Mouse (Mus musculus) adrenal gland, postnatal 0 days (tissue): ENCODE results near the gene Stum. TPM values are rescaled to one million over a fixed set of nuclear protein-coding genes. Genes with fewer than 3 reads are reported as not detected.

Experiments used
- polyA plus RNA-seq: library from polyadenylated mRNA; unstranded; fragments of >200 nt; fragmentation: Nextera tagmentation; extraction: Ambion mirVana; gene quantifications from 2 replicates; pipeline ENCODE4 v1.2.1, GENCODE M21; 2015

The Stum gene
- 0.11 and 0.27 TPM in 2 replicates for polyA plus RNA-seq

DNA sequence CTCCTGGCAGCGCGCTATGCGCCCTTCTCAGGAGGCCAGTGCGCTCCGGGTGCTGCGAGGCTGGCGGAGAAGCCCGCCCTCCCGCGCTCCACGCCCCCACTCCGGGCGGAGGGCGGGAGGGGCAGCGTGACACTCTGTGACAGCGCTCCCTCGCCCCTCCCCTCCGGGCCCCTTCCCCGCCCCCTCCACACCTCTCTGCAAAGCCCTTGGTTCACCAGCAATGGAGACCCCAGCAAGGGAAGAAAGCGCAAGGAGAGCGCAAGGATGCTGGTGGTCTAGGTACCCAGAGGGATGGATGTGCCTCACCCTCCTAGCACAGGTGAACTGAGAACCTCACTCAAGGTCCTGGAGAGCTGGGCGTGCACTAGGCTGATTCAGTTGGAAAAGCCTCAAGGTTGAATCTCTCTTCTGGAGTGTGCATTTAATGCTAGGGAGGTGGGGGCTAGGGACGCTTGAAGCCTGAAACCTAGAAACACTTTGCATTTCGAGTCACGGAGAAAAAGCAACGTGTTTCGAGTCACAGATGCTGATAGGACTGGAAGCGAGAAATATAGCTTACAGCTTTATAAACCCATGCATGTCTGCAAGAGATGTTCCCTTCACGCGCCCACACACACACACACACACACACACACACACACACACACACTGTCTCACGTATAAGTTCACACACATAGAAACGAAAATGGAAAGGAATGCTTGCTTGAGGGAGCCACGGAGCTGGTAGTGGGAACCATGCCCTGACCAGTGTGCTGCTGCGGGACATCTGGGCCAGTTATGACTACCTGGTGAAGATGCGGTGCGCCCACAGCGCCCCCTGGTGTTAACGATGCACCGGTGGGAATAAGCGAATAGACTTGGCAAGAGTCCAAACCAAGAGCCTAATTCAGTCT, at the start of gene Stum:
Gene Stum, minus strand, starts transcription at position 106 of the 893 bp plus-strand sequence.

Other genes starting within 250 kb of the Stum start
- gene Psen2, start 220.1 kb downstream of the Stum start, polyA plus RNA-seq = 21.6 and 43.9 TPM in 2 replicates
- gene Itpkb, start 153.0 kb downstream of the Stum start, polyA plus RNA-seq = 3.4 and 5.2 TPM in 2 replicates
- gene Parp1, start 85.4 kb upstream of the Stum start, polyA plus RNA-seq = 32.0 and 55.1 TPM in 2 replicates
- 7.0 and 8.9 TPM in 2 replicates for gene Lin9, start 157.6 kb upstream of the Stum start, polyA plus RNA-seq
- gene Mixl1, start 213.5 kb upstream of the Stum start, polyA plus RNA-seq = 0.10 and 0.11 TPM in 2 replicates
- gene Acbd3, start 242.5 kb upstream of the Stum start, polyA plus RNA-seq = 16.1 and 19.5 TPM in 2 replicates